Mouse (Mus musculus) G1E-ER4 (cell line): ENCODE data around the gene Wnt4. TPM values are rescaled to one million over a fixed set of nuclear protein-coding genes. Genes with fewer than 3 reads are reported as not detected.

Experiments
- GATA1 ChIP-seq: IDR thresholded peaks from one replicate; pipeline ENCODE4 v1.8.0; 2012; ENCODE audit warnings: low read length, inconsistent platforms
- polyA plus RNA-seq: library from polyadenylated mRNA; stranded (reverse); fragments of >175 nt; gene quantifications from 2 replicates; pipeline ENCODE4 v1.2.3, GENCODE M21; 2012

Wnt4 gene
- polyA plus RNA-seq, 1 experiment, result not detected

DNA sequence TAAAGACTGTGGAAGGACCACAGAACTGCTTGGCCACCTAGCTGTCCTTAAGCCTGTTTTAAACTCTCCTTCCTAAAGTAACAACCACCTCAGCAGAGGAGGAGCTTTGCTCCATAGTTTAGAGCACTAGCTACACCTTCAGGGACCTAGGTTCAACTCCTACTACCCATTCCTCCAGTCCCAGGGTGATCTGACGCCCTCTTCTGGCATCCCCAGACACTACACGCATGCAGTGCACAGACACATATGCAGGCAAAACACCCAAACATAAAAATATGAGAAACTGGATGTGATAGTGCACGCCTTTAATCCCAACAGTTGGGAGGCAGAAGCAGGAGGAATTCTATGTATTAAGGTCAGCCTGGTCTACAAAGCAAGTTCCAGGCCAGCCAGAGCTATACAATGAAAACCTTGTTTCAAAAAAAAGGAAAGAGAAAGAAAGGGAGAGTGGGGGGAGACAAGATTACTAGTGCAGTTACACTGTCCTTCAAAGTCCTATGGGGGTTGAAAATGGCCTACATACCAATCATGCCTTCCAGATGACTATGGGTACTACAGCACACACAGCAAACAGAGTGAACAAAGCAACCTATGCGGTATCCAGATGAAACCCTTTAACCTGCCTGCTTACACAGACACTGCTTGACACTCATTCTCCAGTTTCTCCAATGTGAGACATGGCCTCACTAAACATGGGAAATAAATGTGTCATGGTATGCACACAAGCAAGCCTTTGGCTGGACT is 38.9 kb downstream of the Wnt4 start:
- TF ChIP-seq GATA1, result no peak

DNA sequence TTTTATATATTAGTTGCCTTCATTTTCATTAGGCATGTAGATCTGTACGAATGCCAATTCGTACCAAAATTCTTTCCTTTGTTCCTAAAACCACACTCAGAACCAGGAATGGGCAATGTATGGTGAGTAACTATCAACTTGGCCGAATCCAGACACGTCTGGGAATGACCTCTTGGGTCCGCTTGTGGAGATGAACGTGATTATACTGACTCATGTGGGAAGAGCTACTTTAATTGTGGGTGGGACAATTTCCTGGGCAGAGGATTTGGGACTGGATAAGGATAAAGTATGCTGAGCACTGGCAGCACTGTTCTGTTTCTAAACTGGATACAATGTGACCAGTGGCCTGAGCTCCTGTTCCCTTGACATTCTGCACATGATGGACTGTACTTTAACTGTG is 47.6 kb downstream of the Wnt4 start:
- TF ChIP-seq GATA1, result no peak

DNA sequence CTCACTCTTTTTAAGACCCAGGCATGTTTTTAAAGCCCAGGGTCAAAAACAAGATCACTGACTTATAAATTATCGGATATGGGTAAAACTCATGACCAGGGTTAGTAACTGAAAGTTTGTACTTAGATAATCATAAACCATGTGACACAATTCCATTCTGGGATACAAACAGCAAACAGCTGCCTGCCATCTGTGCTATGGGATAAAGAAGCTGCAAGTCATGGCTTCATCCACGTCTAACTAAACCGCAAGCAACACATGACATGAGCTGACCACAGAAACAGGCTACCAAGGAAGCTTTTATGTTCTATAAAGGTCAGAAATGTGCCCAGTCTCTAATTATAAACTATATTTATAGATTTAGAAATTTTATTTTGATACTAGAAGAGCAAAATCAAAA is 49.2 kb downstream of the Wnt4 start:
- TF ChIP-seq GATA1, result peak; percentile 69

DNA sequence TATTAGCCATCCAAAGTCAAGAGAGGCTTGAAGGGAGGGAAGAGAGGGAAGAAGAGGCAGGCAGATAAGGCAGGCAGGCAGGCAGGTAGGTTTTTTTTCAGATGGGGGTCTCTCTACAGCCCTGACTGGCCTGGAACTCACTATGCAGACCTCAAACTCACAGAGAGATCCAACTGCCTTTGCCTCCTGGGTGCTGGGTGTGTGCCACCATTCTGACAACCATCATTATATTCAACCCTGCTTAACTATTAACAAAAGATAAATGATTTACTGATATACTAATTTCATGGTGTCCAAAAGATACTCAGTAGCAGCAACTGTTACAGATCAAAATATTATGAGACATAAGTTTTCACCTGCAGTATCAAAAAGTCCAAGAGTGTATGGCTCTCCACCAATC is 54.8 kb downstream of the Wnt4 start:
- no peak for TF ChIP-seq GATA1

DNA sequence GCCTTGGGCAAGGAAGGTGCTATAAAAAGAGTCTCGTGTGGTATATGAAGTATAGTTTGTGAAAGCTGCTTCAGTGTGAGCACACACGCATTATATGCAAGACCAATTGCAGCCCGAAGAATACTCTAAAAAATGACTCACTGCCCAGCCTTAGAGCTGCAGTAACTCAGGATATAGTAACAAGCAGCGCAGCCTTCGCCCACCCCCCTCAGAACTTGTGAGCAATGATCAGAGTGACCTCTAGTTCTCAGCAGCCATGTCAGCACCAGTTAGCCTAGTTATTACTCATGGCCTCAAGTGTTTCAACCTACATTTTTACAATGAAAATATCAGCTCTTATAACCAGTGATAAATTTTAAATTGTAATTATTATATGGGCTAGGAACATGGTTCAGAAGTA is 59.2 kb downstream of the Wnt4 start:
- no peak for TF ChIP-seq GATA1

DNA sequence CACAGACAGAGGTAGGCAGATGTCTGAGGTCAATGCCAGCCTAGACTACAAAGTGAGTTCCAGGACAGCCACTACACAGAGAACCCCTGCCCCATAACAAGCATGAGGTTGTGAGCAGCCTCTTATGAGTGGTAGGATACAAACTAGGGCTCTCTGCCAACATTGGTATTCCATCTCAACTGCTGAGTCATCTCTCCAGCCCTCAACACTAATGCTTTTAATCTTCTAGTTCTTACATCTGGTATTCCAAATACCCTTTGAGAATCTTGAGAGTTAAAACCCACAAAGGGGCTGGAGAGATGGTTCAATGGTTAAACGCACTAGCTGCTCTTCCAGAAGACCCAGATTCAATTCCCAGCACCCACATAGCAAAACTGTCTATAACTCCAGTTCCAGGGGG is 62.1 kb downstream of the Wnt4 start:
- no peak for TF ChIP-seq GATA1

DNA sequence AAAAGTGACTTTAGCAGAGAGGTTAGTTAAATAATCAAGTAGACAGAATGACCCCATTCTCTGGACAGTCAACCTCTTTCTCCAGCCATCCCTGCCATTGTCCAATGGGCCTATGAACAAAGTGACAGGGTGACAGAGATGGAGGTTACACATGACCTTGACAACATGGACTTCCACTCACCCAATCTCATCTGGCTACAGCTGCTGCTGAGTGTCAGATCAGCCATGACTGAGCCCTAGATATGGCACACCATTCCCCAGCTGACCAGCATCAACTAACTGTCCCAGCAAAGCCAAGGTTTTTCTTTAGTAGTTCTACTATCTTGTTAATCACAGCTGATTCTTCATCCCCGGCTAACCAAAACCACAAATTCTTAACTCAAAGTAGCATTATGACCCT is 65.5 kb downstream of the Wnt4 start:
- TF ChIP-seq GATA1, result no peak

DNA sequence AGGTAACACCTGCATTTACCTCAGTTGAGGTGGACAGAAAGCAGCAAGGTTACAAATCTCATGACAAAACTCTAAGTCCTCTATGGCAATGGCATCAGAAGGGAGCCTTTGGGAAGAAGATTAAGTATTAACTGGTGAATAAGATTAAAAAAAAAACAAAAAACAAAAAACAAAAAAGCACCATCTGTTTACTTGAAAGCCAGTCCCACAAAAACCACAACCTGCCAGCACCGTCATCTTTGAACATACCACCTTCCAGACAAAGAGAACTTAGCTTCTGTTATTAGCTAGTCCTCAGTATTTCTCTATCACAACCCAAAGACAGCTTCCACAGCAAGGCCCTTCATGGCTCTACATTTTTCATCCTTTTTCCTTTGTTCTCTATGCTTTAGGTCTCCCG is 67.8 kb downstream of the Wnt4 start:
- TF ChIP-seq GATA1, result no peak

DNA sequence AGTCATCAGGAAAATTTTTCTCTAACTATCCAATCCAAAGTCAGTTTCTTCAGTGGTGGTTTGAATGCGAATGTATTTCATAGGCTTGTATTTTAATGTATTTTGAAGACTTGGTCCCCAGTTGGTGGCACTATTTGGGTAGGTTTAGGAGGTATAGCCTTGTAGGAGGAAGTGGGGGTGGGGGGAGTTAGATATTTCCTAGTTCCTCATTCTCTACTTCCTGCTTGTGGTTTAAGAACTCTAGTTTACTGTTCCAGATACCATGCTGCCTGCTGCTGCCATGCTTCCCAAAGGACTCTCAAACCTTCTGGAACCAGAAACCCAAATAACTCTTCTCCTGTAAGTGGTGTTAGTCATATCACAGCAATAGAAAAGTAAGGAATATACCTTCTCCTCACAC is 68.5 kb downstream of the Wnt4 start:
- no peak for TF ChIP-seq GATA1

Other genes with a start within 250 kb of the Wnt4 start
- 10.4 and 18.9 TPM in 2 replicates for gene Zbtb40, start 228.7 kb upstream of the Wnt4 start, polyA plus RNA-seq
- gene Cdc42, start 80.2 kb downstream of the Wnt4 start, polyA plus RNA-seq, result 12.2 and 17.0 TPM in 2 replicates
- gene Cela3a, start 132.3 kb downstream of the Wnt4 start, polyA plus RNA-seq, result not detected in 2 replicates
- gene Cela3b, start 153.1 kb downstream of the Wnt4 start, polyA plus RNA-seq, result not detected in 2 replicates
- gene 1700013G24Rik, start 175.8 kb downstream of the Wnt4 start, polyA plus RNA-seq, result not detected in 2 replicates
- gene Hspg2, start 191.3 kb downstream of the Wnt4 start, polyA plus RNA-seq, result not detected in 2 replicates